In the genomic region with DNA sequence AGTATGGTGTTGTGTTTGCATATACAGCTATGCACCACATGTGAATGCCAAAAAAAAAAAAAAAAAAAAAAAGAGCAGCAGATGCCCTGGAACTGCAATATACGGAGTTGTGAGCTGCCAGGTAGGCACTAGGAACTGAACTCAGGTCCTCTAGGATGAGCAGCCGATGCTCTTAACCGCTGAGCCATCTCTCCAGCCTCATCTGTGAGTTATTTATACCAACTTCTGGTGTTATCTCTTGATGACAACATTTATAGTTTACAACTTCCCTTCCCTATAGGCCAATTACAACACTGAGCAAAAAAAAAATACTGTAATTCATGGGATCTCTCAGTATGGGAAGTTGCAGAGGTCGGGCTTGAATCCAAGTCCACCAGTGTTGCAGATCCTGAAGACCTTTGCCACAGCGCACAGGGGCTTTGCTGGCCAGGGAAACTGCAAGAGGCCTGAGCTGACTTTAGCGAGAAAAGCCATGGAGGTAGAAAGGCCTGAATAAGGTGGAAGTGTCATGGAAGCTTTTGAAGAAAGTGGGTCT, we compare ENCODE assay signal across 16 mouse cellular contexts.
DNase-seq lines count a peak whose midpoint lies in the region; ATAC-seq and TF ChIP-seq lines count a peak whose summit lies in the region.
"Had no signal": no experiment of that assay in that cellular context is flagged by ENCODE, and none has a peak within 500 bp of the region (broad histone marks: within the 10 kb centered on the region; RNA-seq: fewer than 3 reads in every experiment).

No protein-coding gene starts in this region.

- no peak overlapping the region for H3K4me2 ChIP-seq in kidney, embryonic 14.5 days (replicated peaks; ENCODE audit: low read depth, low read length)
- no peak overlapping the region for H3K4me2 ChIP-seq in lung, embryonic 16.5 days (ENCODE audit: low read depth, low read length)
- no peak overlapping the region for H3K4me2 ChIP-seq in lung, postnatal 0 days (replicated peaks; ENCODE audit: low read depth, low read length)
- no peak overlapping the region for H3K4me2 ChIP-seq in embryonic facial prominence, embryonic 15.5 days (replicated peaks)
- H3K4me2 ChIP-seq: hindbrain, embryonic 13.5 days; intestine, embryonic 15.5 days; liver, embryonic 13.5 days had no signal

- H3K9ac ChIP-seq in kidney, embryonic 14.5 days (ENCODE audit: low read depth, low read length) = no peak overlapping the region
- H3K9ac ChIP-seq in lung, embryonic 16.5 days (ENCODE audit: low read length) = no peak overlapping the region
- H3K9ac ChIP-seq in lung, postnatal 0 days (replicated peaks; ENCODE audit: low read depth) = no peak overlapping the region
- H3K9ac ChIP-seq in embryonic facial prominence, embryonic 15.5 days = no peak overlapping the region
- H3K9ac ChIP-seq: hindbrain, embryonic 13.5 days; intestine, embryonic 15.5 days; liver, embryonic 13.5 days had no signal

- H3K27me3 ChIP-seq in kidney, embryonic 14.5 days (ENCODE audit: control insufficient read depth, insufficient read depth, low read length) = no peaks in the 10 kb centered on the region
- no peaks in the 10 kb centered on the region for H3K27me3 ChIP-seq in kidney, adult 2 months (replicated peaks; ENCODE audit: control insufficient read depth, insufficient read depth, low read length)
- no peaks in the 10 kb centered on the region for H3K27me3 ChIP-seq in lung, embryonic 16.5 days (ENCODE audit: control insufficient read depth, insufficient read depth, low read depth, low read length)
- H3K27me3 ChIP-seq in lung, postnatal 0 days (replicated peaks; ENCODE audit: insufficient read depth, low read length) = no peaks in the 10 kb centered on the region
- H3K27me3 ChIP-seq in embryonic facial prominence, embryonic 15.5 days = no peaks in the 10 kb centered on the region
- H3K27me3 ChIP-seq: hindbrain, embryonic 13.5 days; intestine, embryonic 15.5 days; liver, embryonic 13.5 days had no signal

- ATAC-seq in kidney, embryonic 14.5 days (ENCODE audit: low FRiP score, low TSS enrichment) = peak; percentile 17; the same call in 1 of the 2 replicates
- peak; percentile 27 for ATAC-seq in lung, embryonic 16.5 days (ENCODE audit: low read depth)
- ATAC-seq in lung, postnatal 0 days = no peak
- no peak for ATAC-seq in embryonic facial prominence, embryonic 15.5 days (ENCODE audit: insufficient number of reproducible peaks, low FRiP score, low TSS enrichment, low read depth)
- ATAC-seq: intestine, embryonic 15.5 days had no signal

- peaks cover 20% of the 10 kb centered on the region for H3K4me1 ChIP-seq in kidney, embryonic 14.5 days (ENCODE audit: control insufficient read depth, insufficient read depth, low read length)
- no peaks in the 10 kb centered on the region for H3K4me1 ChIP-seq in kidney, adult 2 months (ENCODE audit: control insufficient read depth, insufficient read depth, low read length)
- H3K4me1 ChIP-seq in lung, embryonic 16.5 days (replicated peaks; ENCODE audit: control insufficient read depth, insufficient read depth, low read length) = peaks cover 13% of the 10 kb centered on the region
- peaks cover 7% of the 10 kb centered on the region; the same call in 1 of the 2 replicates for H3K4me1 ChIP-seq in lung, postnatal 0 days (ENCODE audit: insufficient read depth, low read depth, low read length)
- peaks cover 58% of the 10 kb centered on the region for H3K4me1 ChIP-seq in embryonic facial prominence, embryonic 15.5 days

- no peak overlapping the region for H3K27ac ChIP-seq in kidney, embryonic 14.5 days (ENCODE audit: low read depth, low read length)
- H3K27ac ChIP-seq in kidney, adult 2 months (ENCODE audit: insufficient read depth, low read depth, low read length) = no peak overlapping the region
- no peak overlapping the region for H3K27ac ChIP-seq in lung, embryonic 16.5 days (ENCODE audit: low read length)
- H3K27ac ChIP-seq in lung, postnatal 0 days (ENCODE audit: low read length) = no peak overlapping the region
- 0 out of 2 replicates have a peak overlapping the region, but pooled peaks have one; percentile 40 for H3K27ac ChIP-seq in embryonic facial prominence, embryonic 15.5 days (replicated peaks)
- H3K27ac ChIP-seq: heart, adult 2 months; intestine, embryonic 15.5 days; liver, embryonic 13.5 days; stomach, postnatal 0 days had no signal

- no peak for TF ChIP-seq CTCF in kidney, adult 2 months (conservative IDR thresholded peaks at IDR 0.05; ENCODE audit: insufficient read depth, insufficient read length, low read depth, low read length)
- TF ChIP-seq CTCF in lung, postnatal 0 days (IDR thresholded peaks at IDR 0.05) = no peak

- no peak overlapping the region for H3K4me3 ChIP-seq in kidney, embryonic 14.5 days (ENCODE audit: low read length)
- no peak overlapping the region for H3K4me3 ChIP-seq in kidney, adult 2 months (ENCODE audit: insufficient read depth, low read depth, low read length)
- H3K4me3 ChIP-seq in lung, embryonic 16.5 days (ENCODE audit: low read length) = no peak overlapping the region
- H3K4me3 ChIP-seq in lung, postnatal 0 days (ENCODE audit: low read depth, low read length) = no peak overlapping the region
- H3K4me3 ChIP-seq in embryonic facial prominence, embryonic 15.5 days (replicated peaks) = no peak overlapping the region
- H3K4me3 ChIP-seq: heart, adult 2 months; hindbrain, embryonic 13.5 days; intestine, embryonic 15.5 days; liver, embryonic 13.5 days had no signal

- 68% methylated on average over 6 of the region's 6 CpGs for WGBS in kidney, embryonic 14.5 days
- WGBS in kidney, adult 2 months = 76% methylated on average over 6 of the region's 6 CpGs
- WGBS in lung, embryonic 16.5 days = 56% methylated on average over 6 of the region's 6 CpGs
- 51% methylated on average over 6 of the region's 6 CpGs for WGBS in lung, postnatal 0 days
- WGBS in embryonic facial prominence, embryonic 15.5 days = 81% methylated on average over 6 of the region's 6 CpGs

- peak; percentile 18 for DNase-seq in adrenal gland, postnatal 10 days
- no peak for DNase-seq in adrenal gland, adult 8-10 months
- DNase-seq in kidney, adult 2 months = no peak
- no peak for DNase-seq in lung, postnatal 0 days (ENCODE audit: low spot score)
- no peak for DNase-seq in testis, postnatal 10 days (ENCODE audit: low spot score)
- DNase-seq: adrenal gland, postnatal 14 days; cerebellum, adult 11-12 months; cerebellum, postnatal 36 days; heart, adult 2 months; liver, embryonic 13.5 days had no signal

- no peak for TF ChIP-seq POLR2A in kidney, adult 2 months (IDR thresholded peaks at IDR 0.05; ENCODE audit: low read depth, low read length)

- no peak for TF ChIP-seq EP300 in lung, postnatal 0 days (IDR thresholded peaks at IDR 0.05)

- no peaks in the 10 kb centered on the region for H3K9me3 ChIP-seq in kidney, embryonic 14.5 days (ENCODE audit: control insufficient read depth, low read length)
- no peaks in the 10 kb centered on the region for H3K9me3 ChIP-seq in lung, embryonic 16.5 days (ENCODE audit: control insufficient read depth, low read length)
- H3K9me3 ChIP-seq in lung, postnatal 0 days (ENCODE audit: low read length) = no peaks in the 10 kb centered on the region
- H3K9me3 ChIP-seq in embryonic facial prominence, embryonic 15.5 days (replicated peaks) = no peaks in the 10 kb centered on the region
- H3K9me3 ChIP-seq: hindbrain, embryonic 13.5 days; intestine, embryonic 15.5 days; liver, embryonic 13.5 days had no signal

- H3K36me3 ChIP-seq in kidney, embryonic 14.5 days (ENCODE audit: control insufficient read depth, insufficient read depth, low read length) = no peaks in the 10 kb centered on the region
- no peaks in the 10 kb centered on the region for H3K36me3 ChIP-seq in kidney, adult 2 months (ENCODE audit: control insufficient read depth, insufficient read depth, low read length)
- H3K36me3 ChIP-seq in lung, embryonic 16.5 days (ENCODE audit: control insufficient read depth, insufficient read depth, low read length) = no peaks in the 10 kb centered on the region
- no peaks in the 10 kb centered on the region for H3K36me3 ChIP-seq in lung, postnatal 0 days (ENCODE audit: insufficient read depth, low read length)
- no peaks in the 10 kb centered on the region for H3K36me3 ChIP-seq in embryonic facial prominence, embryonic 15.5 days
- H3K36me3 ChIP-seq: hindbrain, embryonic 13.5 days; intestine, embryonic 15.5 days; liver, embryonic 13.5 days had no signal

Comparison
In these comparisons a context has a peak if more than half of its experiments do, and no peak if none do; other contexts are left out.
1. ATAC-seq: peak in kidney, embryonic 14.5 days (single experiment) and lung, embryonic 16.5 days (single experiment); none in lung, postnatal 0 days (single experiment) and embryonic facial prominence, embryonic 15.5 days (single experiment).